Mouse (Mus musculus) lung, postnatal 0 days (tissue): ENCODE measurements around the gene Cd80.

ENCODE experiments used
- CTCF ChIP-seq: IDR thresholded peaks from 2 replicates; pipeline ENCODE4 v1.5.1; 2016; ENCODE audit warnings: antibody characterized with exemption, mild to moderate bottlenecking
- EP300 ChIP-seq: IDR thresholded peaks from 2 replicates; pipeline ENCODE4 v1.6.1; 2016; ENCODE audit warnings: antibody characterized with exemption, mild to moderate bottlenecking, control low read depth

DNA sequence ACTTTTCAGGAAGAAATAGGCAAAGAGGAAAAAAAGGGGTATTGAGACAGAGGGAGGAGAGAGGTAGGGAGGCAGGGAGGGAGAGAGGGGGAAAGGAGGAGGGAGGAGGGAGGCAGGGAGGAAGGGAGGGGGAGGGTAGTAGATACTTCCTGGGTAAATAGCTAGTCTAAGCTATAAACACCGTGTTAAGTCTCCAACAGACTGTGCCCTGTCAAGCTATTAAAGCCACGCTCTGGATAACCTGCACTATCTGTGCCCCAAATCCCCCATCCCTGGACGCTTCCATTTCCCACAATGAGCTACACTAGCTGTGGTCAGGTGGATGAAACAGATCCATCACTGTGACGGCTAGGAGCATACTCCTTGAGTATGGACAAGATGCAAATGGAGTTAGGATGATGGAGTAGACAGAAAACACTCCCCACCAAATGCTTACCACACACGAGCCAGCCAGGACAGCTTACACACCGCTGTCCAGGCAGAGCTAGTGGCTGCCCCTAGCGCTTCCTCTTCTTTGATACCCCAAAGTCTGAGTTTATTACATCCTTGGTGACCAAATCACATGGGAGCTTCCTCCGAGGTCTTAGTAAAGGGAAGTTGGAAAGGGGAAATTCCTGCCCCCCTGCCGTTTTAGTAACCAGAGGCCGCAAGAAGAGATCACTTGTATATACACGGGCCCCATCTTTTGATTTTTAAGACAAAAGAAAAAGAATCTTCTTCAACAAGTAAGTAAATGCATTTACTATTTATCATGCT lies 1.6 kb downstream of the Cd80 start:
- TF ChIP-seq CTCF (no peak), EP300 (no peak)
